Mouse (Mus musculus) bone marrow, adult 2 months (tissue): ENCODE measurements at regions not wholly inside any gene's neighbourhood (a gene's known extent, or its start where the extent isn't known, plus 50 kb on each side); places are given as distances from the start of the nearest gene placed in this dataset.

Source experiments
- H3K27ac ChIP-seq: fragments of 200-500 bp; 2 replicates; pipeline ENCODE4 v1.5.1; 2012; ENCODE audit warnings: low read depth, mild to moderate bottlenecking, control low read depth, inconsistent platforms, low read length; ENCODE audit not compliant: control insufficient read depth, poor library complexity, insufficient read depth
- H3K4me1 ChIP-seq: fragments of 200-500 bp; 2 replicates; pipeline ENCODE4 v1.6.1; 2011; ENCODE audit warnings: low read length; ENCODE audit not compliant: control insufficient read depth, insufficient read depth
- H3K4me3 ChIP-seq: fragments of 200-500 bp; replicated peaks from 2 replicates; pipeline ENCODE3; 2011; ENCODE audit warnings: mild to moderate bottlenecking, low read depth, low read length, control low read depth; ENCODE audit not compliant: control insufficient read depth
- CTCF ChIP-seq: fragments of 200-500 bp; IDR thresholded peaks from 2 replicates; pipeline ENCODE4 v1.5.1; 2011; ENCODE audit warnings: low read length, control low read depth; ENCODE audit not compliant: control insufficient read depth, insufficient read depth
- POLR2A ChIP-seq: fragments of 200-500 bp; IDR thresholded peaks from 2 replicates; pipeline ENCODE4 v1.6.1; 2011; ENCODE audit warnings: low read depth, mild to moderate bottlenecking, control low read depth, low read length, borderline replicate concordance; ENCODE audit not compliant: control insufficient read depth
- WGBS: fragments of 180-500 bp; shearing (Covaris S2); methylation state at CpG from one replicate; pipeline ENCODE4 v1.1.7; 2018; 5-methylcytosine and 5-hydroxymethylcytosine counted together

GRCm38 (mm10) chr9:113601451-113601850, 106.6 kb downstream of the Pdcd6ip start:
- H3K4me1 ChIP-seq, result no peaks in the 10 kb centered on the region
- no peak overlapping the region for H3K27ac ChIP-seq
- H3K4me3 ChIP-seq, result no peak overlapping the region
- WGBS, result 28% methylated on average over 5 of the region's 5 CpGs
- TF ChIP-seq POLR2A (no peak), CTCF (no peak)

GRCm38 (mm10) chr9:113587260-113587659, 120.8 kb downstream of the Pdcd6ip start:
- 51% methylated on average over 6 of the region's 6 CpGs for WGBS
- Histone ChIP-seq H3K4me1 (no peaks in the 10 kb centered on the region), H3K4me3 (no peak overlapping the region), H3K27ac (no peak overlapping the region)
- TF ChIP-seq CTCF (no peak), POLR2A (no peak)

GRCm38 (mm10) chr9:113586477-113586876, 121.6 kb downstream of the Pdcd6ip start:
- 84% methylated on average over 4 of the region's 4 CpGs for WGBS
- TF ChIP-seq CTCF, result no peak
- no peak for TF ChIP-seq POLR2A
- no peaks in the 10 kb centered on the region for H3K4me1 ChIP-seq
- no peak overlapping the region for H3K4me3 ChIP-seq
- no peak overlapping the region for H3K27ac ChIP-seq

- Histone ChIP-seq H3K4me3 (no peak overlapping the region), H3K4me1 (no peaks in the 10 kb centered on the region), H3K27ac (no peak overlapping the region)
- no peak for TF ChIP-seq POLR2A
- no peak for TF ChIP-seq CTCF
- 81% methylated on average over 9 of the region's 9 CpGs for WGBS
These were observed 129.8 kb downstream of the Pdcd6ip start for GRCm38 (mm10) chr9:113578221-113578620.

- TF ChIP-seq CTCF, result no peak
- TF ChIP-seq POLR2A, result no peak
- Histone ChIP-seq H3K4me3 (no peak overlapping the region), H3K4me1 (no peaks in the 10 kb centered on the region), H3K27ac (no peak overlapping the region)
- 76% methylated on average over 1 of the region's 1 CpGs for WGBS
These were observed 139.2 kb downstream of the Pdcd6ip start for GRCm38 (mm10) chr9:113568849-113569248.

- WGBS, result 74% methylated on average over 1 of the region's 1 CpGs
- Histone ChIP-seq H3K4me1 (no peaks in the 10 kb centered on the region), H3K27ac (no peak overlapping the region), H3K4me3 (no peak overlapping the region)
- TF ChIP-seq POLR2A (no peak), CTCF (no peak)
These were observed 140.4 kb downstream of the Pdcd6ip start for GRCm38 (mm10) chr9:113567705-113568104.

- WGBS, result 9% methylated on average over 3 of the region's 3 CpGs
- TF ChIP-seq POLR2A, result no peak
- TF ChIP-seq CTCF, result no peak
- Histone ChIP-seq H3K4me1 (no peaks in the 10 kb centered on the region), H3K4me3 (no peak overlapping the region), H3K27ac (no peak overlapping the region)
These were observed 141.4 kb downstream of the Pdcd6ip start for GRCm38 (mm10) chr9:113566620-113567019.

GRCm38 (mm10) chr9:113553911-113554310, 154.1 kb downstream of the Pdcd6ip start:
- no peak overlapping the region for H3K27ac ChIP-seq
- no peak for TF ChIP-seq POLR2A
- no peak for TF ChIP-seq CTCF
- no peaks in the 10 kb centered on the region for H3K4me1 ChIP-seq
- WGBS, result 89% methylated on average over 12 of the region's 12 CpGs
- H3K4me3 ChIP-seq, result no peak overlapping the region

- TF ChIP-seq CTCF, result no peak
- no peak for TF ChIP-seq POLR2A
- Histone ChIP-seq H3K4me3 (no peak overlapping the region), H3K4me1 (no peaks in the 10 kb centered on the region), H3K27ac (no peak overlapping the region)
- 77% methylated on average over 3 of the region's 3 CpGs for WGBS
These were observed 160.6 kb downstream of the Pdcd6ip start for GRCm38 (mm10) chr9:113547458-113547857.
